Mouse (Mus musculus) thymus, postnatal 14 days (tissue): Measurements from ENCODE around the gene Rbm18.

ENCODE experiments used
- DNase-seq: peaks from one replicate; pipeline ENCODE4 v3.0.0; 2021

Gene Rbm18

GRCm38 (mm10) chr2:36104436-36104955 is 32.1 kb downstream of the Rbm18 start:
- no peak for DNase-seq

- no peak for DNase-seq
Measured at GRCm38 (mm10) chr2:36103555-36104367, 32.8 kb downstream of the Rbm18 start.

GRCm38 (mm10) chr2:36103069-36103554 is 33.5 kb downstream of the Rbm18 start:
- no peak for DNase-seq

GRCm38 (mm10) chr2:36102559-36102946 is 34.0 kb downstream of the Rbm18 start:
- DNase-seq: no peak

- no peak for DNase-seq
Measured at GRCm38 (mm10) chr2:36101866-36102558, 34.6 kb downstream of the Rbm18 start.

- DNase-seq: no peak
Measured at GRCm38 (mm10) chr2:36099739-36100138, 36.8 kb downstream of the Rbm18 start.

GRCm38 (mm10) chr2:36098021-36098420 is 38.6 kb downstream of the Rbm18 start:
- DNase-seq: no peak

- DNase-seq: no peak
Measured at GRCm38 (mm10) chr2:36097129-36097815, 39.3 kb downstream of the Rbm18 start.

GRCm38 (mm10) chr2:36093914-36094475 is 42.6 kb downstream of the Rbm18 start:
- no peak for DNase-seq

GRCm38 (mm10) chr2:36093301-36093700 is 43.3 kb downstream of the Rbm18 start:
- no peak for DNase-seq

- DNase-seq: no peak
Measured at GRCm38 (mm10) chr2:36092748-36093147, 43.8 kb downstream of the Rbm18 start.

GRCm38 (mm10) chr2:36090853-36091741 is 45.5 kb downstream of the Rbm18 start:
- DNase-seq: peak; percentile 77

GRCm38 (mm10) chr2:36089190-36089589 is 47.4 kb downstream of the Rbm18 start:
- no peak for DNase-seq

- DNase-seq: no peak
Measured at GRCm38 (mm10) chr2:36085041-36085440, 51.5 kb downstream of the Rbm18 start.

- DNase-seq: no peak
Measured at GRCm38 (mm10) chr2:36082802-36083580, 53.6 kb downstream of the Rbm18 start.

- no peak for DNase-seq
Measured at GRCm38 (mm10) chr2:36081446-36081845, 55.1 kb downstream of the Rbm18 start.

GRCm38 (mm10) chr2:36077160-36077761 is 59.3 kb downstream of the Rbm18 start:
- DNase-seq: no peak

GRCm38 (mm10) chr2:36075210-36075609 is 61.4 kb downstream of the Rbm18 start:
- DNase-seq: no peak

GRCm38 (mm10) chr2:36073781-36074180 is 62.8 kb downstream of the Rbm18 start:
- DNase-seq: no peak

GRCm38 (mm10) chr2:36071660-36072305 is 64.8 kb downstream of the Rbm18 start:
- DNase-seq: no peak
